Mouse (Mus musculus) neural tube, embryonic 11.5 days (tissue): ENCODE measurements around the gene Stk32c. TPM values are rescaled to one million over a fixed set of nuclear protein-coding genes. Genes with fewer than 3 reads are reported as not detected.

Source experiments
- ATAC-seq: fragments of 200-750 bp; cut with Nextera tagmentation; 2 replicates; pipeline ENCODE4 v1.8.0; 2017; ENCODE audit warnings: moderate number of reproducible peaks, mild to moderate bottlenecking, moderate TSS enrichment, moderate library complexity; ENCODE audit not compliant: insufficient read depth, low FRiP score, low TSS enrichment
- DNase-seq: peaks from one replicate; pipeline ENCODE4 v3.0.0-alpha.2; 2015; ENCODE audit warnings: low spot score
- H3K27ac ChIP-seq: fragments of 300-500 bp; sonication (generic); 2 replicates; pipeline ENCODE4 v1.5.1; 2014; ENCODE audit warnings: low read depth, mild to moderate bottlenecking, low read length
- H3K27me3 ChIP-seq: fragments of 300-500 bp; sonication (generic); 2 replicates; pipeline ENCODE4 v1.6.1; 2014; ENCODE audit warnings: mild to moderate bottlenecking, low read length, mixed read lengths; ENCODE audit not compliant: control insufficient read depth, insufficient read depth
- H3K36me3 ChIP-seq: fragments of 300-500 bp; sonication (generic); 2 replicates; pipeline ENCODE4 v1.6.1; 2014; ENCODE audit warnings: mild to moderate bottlenecking, low read length, moderate library complexity, mixed read lengths; ENCODE audit not compliant: control insufficient read depth, insufficient read depth
- H3K4me1 ChIP-seq: fragments of 300-500 bp; sonication (generic); 2 replicates; pipeline ENCODE4 v1.6.1; 2014; ENCODE audit warnings: low read length, mixed read lengths; ENCODE audit not compliant: control insufficient read depth, insufficient read depth
- H3K4me2 ChIP-seq: fragments of 300-500 bp; sonication (generic); 2 replicates; pipeline ENCODE4 v1.6.1; 2014; ENCODE audit warnings: low read depth, mild to moderate bottlenecking, moderate library complexity
- H3K4me3 ChIP-seq: fragments of 300-500 bp; sonication (generic); 2 replicates; pipeline ENCODE4 v1.5.1; 2014; ENCODE audit warnings: low read depth, low read length
- H3K9ac ChIP-seq: fragments of 300-500 bp; sonication (generic); 2 replicates; pipeline ENCODE4 v1.6.1; 2014; ENCODE audit warnings: mild to moderate bottlenecking, low read length
- H3K9me3 ChIP-seq: fragments of 300-500 bp; sonication (generic); 2 replicates; pipeline ENCODE4 v1.6.1; 2016; ENCODE audit warnings: low read length; ENCODE audit not compliant: control insufficient read depth
- whole genome bisulfite sequencing: fragments of 180-500 bp; shearing (Covaris S2); extraction: QIAGEN DNeasy Blood & Tissue Kit; methylation state at CpG from one replicate; pipeline ENCODE4 v1.1.7; 2014; 5-methylcytosine and 5-hydroxymethylcytosine counted together
- polyA plus RNA-seq: library from polyadenylated mRNA; unstranded; fragments of >200 nt; fragmentation: Nextera tagmentation; extraction: Ambion mirVana; gene quantifications from 2 replicates; pipeline ENCODE4 v1.2.1, GENCODE M21; 2014

Stk32c gene
- polyA plus RNA-seq, 1 experiment from 2014 or later: 0.46 TPM

- DNase-seq: peak; percentile 86
- no peak overlapping the region for H3K27ac ChIP-seq
- under 1% methylated on average over 7 of the region's 7 CpGs for WGBS
- no peak overlapping the region for H3K4me3 ChIP-seq
- peak; percentile 69 for ATAC-seq
- H3K9me3 ChIP-seq: no peaks in the 10 kb centered on the region
- H3K4me2 ChIP-seq: no peak overlapping the region
- peaks cover 7% of the 10 kb centered on the region; the same call in 1 of the 2 replicates for H3K4me1 ChIP-seq
- 0 out of 2 replicates have a peak, but pooled peaks cover 2% of the 10 kb centered on the region for H3K27me3 ChIP-seq
- no peak overlapping the region for H3K9ac ChIP-seq
- H3K36me3 ChIP-seq: no peaks in the 10 kb centered on the region
Measured at GRCm38 (mm10) chr7:139233714-139234113, 20.6 kb upstream of the Stk32c start.

- H3K36me3 ChIP-seq: no peaks in the 10 kb centered on the region
- 72% methylated on average over 12 of the region's 12 CpGs for WGBS
- DNase-seq (no peak), ATAC-seq (no peak)
- H3K27ac ChIP-seq: no peak overlapping the region
- H3K4me1 ChIP-seq: peaks cover 7% of the 10 kb centered on the region; the same call in 1 of the 2 replicates
- H3K9ac ChIP-seq: no peak overlapping the region
- no peak overlapping the region for H3K4me2 ChIP-seq
- H3K27me3 ChIP-seq: no peaks in the 10 kb centered on the region
- H3K9me3 ChIP-seq: no peaks in the 10 kb centered on the region
- H3K4me3 ChIP-seq: no peak overlapping the region
Measured at GRCm38 (mm10) chr7:139230241-139230640, 17.1 kb upstream of the Stk32c start.

GRCm38 (mm10) chr7:139229837-139230236, 16.7 kb upstream of the Stk32c start:
- DNase-seq: no peak
- Histone ChIP-seq H3K4me3 (no peak overlapping the region), H3K9ac (no peak overlapping the region), H3K9me3 (no peaks in the 10 kb centered on the region), H3K4me1 (peaks cover 7% of the 10 kb centered on the region; the same call in 1 of the 2 replicates), H3K27me3 (no peaks in the 10 kb centered on the region), H3K4me2 (no peak overlapping the region), H3K36me3 (no peaks in the 10 kb centered on the region), H3K27ac (no peak overlapping the region)
- 87% methylated on average over 5 of the region's 5 CpGs for WGBS
- no peak for ATAC-seq

- DNase-seq (no peak), ATAC-seq (no peak)
- Histone ChIP-seq H3K27ac (no peak overlapping the region), H3K9me3 (no peaks in the 10 kb centered on the region), H3K4me3 (no peak overlapping the region), H3K4me2 (no peak overlapping the region), H3K4me1 (no peaks in the 10 kb centered on the region), H3K9ac (no peak overlapping the region; the same call in 1 of the 2 replicates), H3K27me3 (no peaks in the 10 kb centered on the region), H3K36me3 (no peaks in the 10 kb centered on the region)
- 77% methylated on average over 6 of the region's 6 CpGs for WGBS
Measured at GRCm38 (mm10) chr7:139228447-139229171, 15.5 kb upstream of the Stk32c start.

- H3K9ac ChIP-seq: no peak overlapping the region
- H3K9me3 ChIP-seq: no peaks in the 10 kb centered on the region
- no peaks in the 10 kb centered on the region for H3K27me3 ChIP-seq
- no peaks in the 10 kb centered on the region for H3K36me3 ChIP-seq
- H3K27ac ChIP-seq: no peak overlapping the region
- WGBS: 86% methylated on average over 7 of the region's 7 CpGs
- DNase-seq (no peak), ATAC-seq (no peak)
- H3K4me2 ChIP-seq: no peak overlapping the region
- H3K4me3 ChIP-seq: no peak overlapping the region
- H3K4me1 ChIP-seq: no peaks in the 10 kb centered on the region
Measured at GRCm38 (mm10) chr7:139226416-139226815, 13.3 kb upstream of the Stk32c start.

- no peak for DNase-seq
- Histone ChIP-seq H3K4me2 (no peak overlapping the region), H3K4me3 (no peak overlapping the region), H3K36me3 (no peaks in the 10 kb centered on the region), H3K27ac (no peak overlapping the region), H3K9me3 (no peaks in the 10 kb centered on the region), H3K4me1 (no peaks in the 10 kb centered on the region), H3K9ac (no peak overlapping the region), H3K27me3 (no peaks in the 10 kb centered on the region)
- no peak for ATAC-seq
- 83% methylated on average over 8 of the region's 8 CpGs for WGBS
Measured at GRCm38 (mm10) chr7:139224725-139225124, 11.6 kb upstream of the Stk32c start.

- no peak overlapping the region for H3K4me3 ChIP-seq
- 81% methylated on average over 1 of the region's 1 CpGs for WGBS
- no peaks in the 10 kb centered on the region for H3K9me3 ChIP-seq
- H3K27me3 ChIP-seq: no peaks in the 10 kb centered on the region
- no peaks in the 10 kb centered on the region for H3K36me3 ChIP-seq
- no peaks in the 10 kb centered on the region for H3K4me1 ChIP-seq
- H3K9ac ChIP-seq: no peak overlapping the region
- H3K27ac ChIP-seq: no peak overlapping the region
- H3K4me2 ChIP-seq: no peak overlapping the region
- ATAC-seq (no peak), DNase-seq (no peak)
Measured at GRCm38 (mm10) chr7:139224070-139224469, 11.0 kb upstream of the Stk32c start.

- H3K9ac ChIP-seq: no peak overlapping the region
- H3K36me3 ChIP-seq: no peaks in the 10 kb centered on the region
- H3K9me3 ChIP-seq: no peaks in the 10 kb centered on the region
- H3K4me2 ChIP-seq: no peak overlapping the region
- DNase-seq: no peak
- H3K4me3 ChIP-seq: no peak overlapping the region
- H3K27me3 ChIP-seq: no peaks in the 10 kb centered on the region
- no peaks in the 10 kb centered on the region for H3K4me1 ChIP-seq
- 85% methylated on average over 4 of the region's 4 CpGs for WGBS
- no peak overlapping the region for H3K27ac ChIP-seq
- ATAC-seq: no peak
Measured at GRCm38 (mm10) chr7:139222341-139222740, 9.2 kb upstream of the Stk32c start.

GRCm38 (mm10) chr7:139221856-139222255, 8.7 kb upstream of the Stk32c start:
- H3K27me3 ChIP-seq: no peaks in the 10 kb centered on the region
- no peak overlapping the region for H3K4me3 ChIP-seq
- H3K4me1 ChIP-seq: no peaks in the 10 kb centered on the region
- ATAC-seq: no peak
- H3K9me3 ChIP-seq: no peaks in the 10 kb centered on the region
- no peak overlapping the region for H3K27ac ChIP-seq
- WGBS: 83% methylated on average over 2 of the region's 2 CpGs
- no peaks in the 10 kb centered on the region for H3K36me3 ChIP-seq
- H3K4me2 ChIP-seq: no peak overlapping the region
- DNase-seq: no peak
- H3K9ac ChIP-seq: no peak overlapping the region
